Mouse (Mus musculus) forebrain, embryonic 16.5 days (tissue): Measurements from ENCODE around the gene Nts. TPM values are rescaled to one million over a fixed set of nuclear protein-coding genes. Genes with fewer than 3 reads are reported as not detected.
"Not testable (repeated sequence)": the region's sequence is repeated elsewhere in the genome, so short reads cannot be mapped to it uniquely, and the experiment has no call there.

ENCODE experiments used
- ATAC-seq: fragments of 200-750 bp; cut with Nextera tagmentation; 2 replicates; pipeline ENCODE4 v1.8.0; 2017; ENCODE audit warnings: mild to moderate bottlenecking, moderate library complexity
- H3K27ac ChIP-seq: fragments of 300-500 bp; sonication (generic); 2 replicates; pipeline ENCODE4 v1.5.1; 2014; ENCODE audit warnings: low read length, control low read depth
- H3K27me3 ChIP-seq: fragments of 300-500 bp; sonication (generic); replicated peaks from 2 replicates; pipeline ENCODE4 v1.6.1; 2014; ENCODE audit warnings: low read length; ENCODE audit not compliant: control insufficient read depth, insufficient read depth
- H3K36me3 ChIP-seq: fragments of 300-500 bp; sonication (generic); 2 replicates; pipeline ENCODE4 v1.6.1; 2014; ENCODE audit not compliant: control insufficient read depth, insufficient read depth
- H3K4me1 ChIP-seq: fragments of 300-500 bp; sonication (generic); replicated peaks from 2 replicates; pipeline ENCODE4 v1.6.1; 2014; ENCODE audit warnings: low read length; ENCODE audit not compliant: control insufficient read depth, insufficient read depth
- H3K4me2 ChIP-seq: fragments of 300-500 bp; sonication (generic); 2 replicates; pipeline ENCODE4 v1.6.1; 2014; ENCODE audit warnings: mild to moderate bottlenecking, low read length, control low read depth
- H3K4me3 ChIP-seq: fragments of 300-500 bp; sonication (generic); replicated peaks from 2 replicates; pipeline ENCODE4 v1.5.1; 2014; ENCODE audit warnings: mild to moderate bottlenecking, low read length, control low read depth
- H3K9ac ChIP-seq: fragments of 300-500 bp; sonication (generic); replicated peaks from 2 replicates; pipeline ENCODE4 v1.6.1; 2014; ENCODE audit warnings: low read depth, low read length, control low read depth
- H3K9me3 ChIP-seq: fragments of 300-500 bp; sonication (generic); 2 replicates; pipeline ENCODE4 v1.6.1; 2016; ENCODE audit warnings: low read length; ENCODE audit not compliant: control insufficient read depth
- WGBS: fragments of 180-500 bp; shearing (Covaris S2); extraction: QIAGEN DNeasy Blood & Tissue Kit; methylation state at CpG from one replicate; pipeline ENCODE4 v1.1.7; 2014; 5-methylcytosine and 5-hydroxymethylcytosine counted together
- polyA plus RNA-seq: library from polyadenylated mRNA; unstranded; fragments of >200 nt; fragmentation: Nextera tagmentation; extraction: Ambion mirVana; gene quantifications from 2 replicates; pipeline ENCODE4 v1.2.1, GENCODE M21; 2015

Gene Nts
- polyA plus RNA-seq, 1 experiment from 2014 or later = 27.6 TPM

DNA sequence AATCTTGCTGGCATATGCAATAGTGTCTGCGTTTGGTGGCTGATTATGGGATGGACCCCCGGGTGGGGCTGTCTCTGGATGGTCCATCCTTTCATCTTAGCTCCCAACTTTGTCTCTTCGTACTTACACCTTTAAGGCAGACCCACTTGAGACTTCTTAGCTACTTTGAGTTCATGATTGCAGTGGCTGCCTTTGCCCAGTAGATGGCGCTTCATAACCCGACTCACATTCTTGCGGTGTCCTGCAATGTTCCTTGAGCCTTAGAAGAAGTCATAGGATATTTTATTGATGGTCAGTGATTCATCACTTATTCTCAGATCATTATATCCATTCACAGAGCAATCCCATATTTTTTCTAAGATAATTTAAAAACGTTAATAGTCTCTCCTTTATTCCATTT, 38.5 kb downstream of the Nts start:
- peak; percentile 47; the same call in 1 of the 2 replicates for ATAC-seq
- no peak overlapping the region for H3K4me3 ChIP-seq
- H3K27me3 ChIP-seq = no peaks in the 10 kb centered on the region
- no peak overlapping the region for H3K9ac ChIP-seq
- H3K4me2 ChIP-seq = no peak overlapping the region
- H3K27ac ChIP-seq = no peak overlapping the region
- H3K4me1 ChIP-seq = no peaks in the 10 kb centered on the region
- 7% methylated on average over 7 of the region's 7 CpGs for WGBS
- no peaks in the 10 kb centered on the region for H3K9me3 ChIP-seq
- H3K36me3 ChIP-seq = no peaks in the 10 kb centered on the region

DNA sequence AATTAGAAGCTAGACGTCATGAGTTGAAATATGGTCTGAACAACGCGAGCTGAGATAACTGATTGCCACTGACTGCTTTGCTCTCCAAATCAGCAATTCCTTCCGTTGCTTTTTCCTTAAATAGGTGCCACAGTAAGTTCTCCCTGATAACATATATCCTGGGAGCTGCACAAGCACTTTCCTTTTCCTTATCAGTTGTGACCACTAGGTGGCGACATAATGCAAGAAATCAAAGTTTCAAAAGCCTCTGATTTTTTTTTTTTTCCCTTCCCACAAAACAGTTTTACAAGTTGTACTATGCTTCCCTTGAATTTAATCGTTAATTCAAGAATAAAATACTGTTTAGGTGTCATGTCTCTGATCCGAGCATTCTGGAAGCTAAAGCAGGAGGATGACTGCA, 40.8 kb downstream of the Nts start:
- Histone ChIP-seq H3K27me3 (no peaks in the 10 kb centered on the region), H3K4me1 (no peaks in the 10 kb centered on the region), H3K4me2 (no peak overlapping the region), H3K36me3 (no peaks in the 10 kb centered on the region), H3K27ac (no peak overlapping the region), H3K4me3 (no peak overlapping the region), H3K9ac (no peak overlapping the region), H3K9me3 (no peaks in the 10 kb centered on the region)
- 7% methylated on average over 7 of the region's 7 CpGs for WGBS
- no peak for ATAC-seq

DNA sequence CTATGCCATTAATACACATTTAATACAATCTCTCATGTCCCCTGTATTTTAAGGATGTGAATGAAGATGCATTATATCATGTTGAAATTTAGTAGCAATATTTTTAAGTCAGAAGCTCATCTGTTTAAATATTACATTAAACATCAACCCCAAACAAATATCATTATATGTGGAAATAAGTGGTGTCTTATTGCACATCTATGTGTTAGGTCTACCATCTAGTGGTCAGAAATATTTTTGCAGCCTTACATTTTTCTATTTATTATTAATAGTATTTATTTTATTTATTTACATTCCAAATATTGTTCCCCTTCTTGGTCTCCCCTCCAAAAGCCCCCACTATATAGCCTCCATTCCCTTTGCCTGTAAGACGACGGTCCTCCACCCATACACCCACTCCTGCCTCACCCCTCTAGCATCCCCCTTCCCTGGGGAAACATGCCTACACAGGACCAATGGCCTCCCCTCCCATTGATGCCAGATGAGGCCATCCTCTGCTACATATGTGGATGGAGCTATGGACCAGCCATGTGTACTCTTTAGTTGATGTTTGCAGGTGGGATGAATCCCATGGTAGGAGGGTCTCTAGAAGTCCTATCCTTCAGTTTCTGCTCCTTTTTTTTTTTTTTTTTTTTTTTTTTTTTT, 45.3 kb downstream of the Nts start:
- H3K27me3 ChIP-seq = no peaks in the 10 kb centered on the region
- peak; percentile 72 for ATAC-seq
- no peaks in the 10 kb centered on the region for H3K36me3 ChIP-seq
- H3K4me3 ChIP-seq = no peak overlapping the region
- H3K4me2 ChIP-seq = no peak overlapping the region
- WGBS = 35% methylated on average over 2 of the region's 2 CpGs
- H3K4me1 ChIP-seq = no peaks in the 10 kb centered on the region
- no peaks in the 10 kb centered on the region for H3K9me3 ChIP-seq
- no peak overlapping the region for H3K27ac ChIP-seq
- H3K9ac ChIP-seq = no peak overlapping the region

DNA sequence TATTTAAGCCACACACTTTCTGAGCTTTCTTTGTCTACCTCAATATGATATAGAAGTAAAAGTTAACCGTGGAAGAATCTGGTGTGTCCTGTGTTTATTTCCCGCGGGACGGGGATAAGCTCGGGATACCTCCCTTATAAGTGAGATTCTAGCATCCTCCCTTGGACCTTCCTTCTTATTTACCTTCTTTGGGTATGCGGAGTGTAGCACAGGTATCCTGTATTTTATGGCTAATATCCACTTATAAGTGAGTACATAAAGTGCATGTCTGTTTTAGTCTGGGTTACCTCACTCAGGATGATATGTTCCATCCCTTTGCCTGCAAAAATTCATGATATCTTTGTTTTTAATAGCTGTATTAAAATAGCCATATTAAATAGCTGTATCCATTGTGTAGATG, 54.8 kb downstream of the Nts start:
- WGBS = 40% methylated on average over 6 of the region's 6 CpGs
- ATAC-seq = not testable (repeated sequence)

DNA sequence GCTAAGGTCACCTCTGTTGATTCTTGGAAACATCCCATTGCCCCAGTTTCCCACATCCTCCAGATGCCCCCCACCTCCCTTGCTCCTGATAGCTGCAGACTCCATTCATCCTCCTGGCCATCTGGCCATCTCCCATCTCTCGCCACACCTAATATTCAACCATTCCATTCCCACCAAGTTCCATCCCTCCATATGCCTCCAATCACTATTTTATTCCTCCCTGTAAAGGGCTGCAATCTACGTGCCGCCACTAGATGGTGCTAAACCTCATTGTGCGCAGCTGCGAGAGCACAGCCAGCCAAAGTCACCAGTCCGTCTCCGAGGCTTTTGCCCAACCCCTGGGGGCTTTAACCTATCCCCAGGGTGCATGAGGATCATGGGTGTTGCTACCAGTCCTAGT, 55.2 kb downstream of the Nts start:
- not testable (repeated sequence) for H3K27ac ChIP-seq, H3K36me3 ChIP-seq, H3K9me3 ChIP-seq, H3K9ac ChIP-seq, H3K27me3 ChIP-seq, H3K4me2 ChIP-seq, H3K4me3 ChIP-seq, H3K4me1 ChIP-seq
- WGBS = 6% methylated on average over 5 of the region's 7 CpGs
- peak; percentile 54 for ATAC-seq

More for the DNA sequence above, 54.8 kb downstream of the Nts start:
- not testable (repeated sequence) for H3K27ac ChIP-seq, H3K4me1 ChIP-seq, H3K4me3 ChIP-seq, H3K9me3 ChIP-seq, H3K27me3 ChIP-seq, H3K36me3 ChIP-seq, H3K9ac ChIP-seq
- peak overlapping the region; percentile 5; the same call in 1 of the 2 replicates for H3K4me2 ChIP-seq

Other genes with a start within 250 kb of the Nts start
- gene Rassf9, start 21.7 kb upstream of the Nts start, polyA plus RNA-seq = 1.7 and 2.7 TPM in 2 replicates